Mouse (Mus musculus) ES-E14 (cell line): Measurements from ENCODE around the gene Gltpd2. TPM values are rescaled to one million over a fixed set of nuclear protein-coding genes. Genes with fewer than 3 reads are reported as not detected.

Experiments used
- DNase-seq: peaks from one replicate; pipeline ENCODE4 v3.0.0-alpha.2; 2013; ENCODE audit warnings: low read depth, low spot score
- H3K27ac ChIP-seq: 2 replicates; pipeline ENCODE4 v1.5.1; 2012; ENCODE audit warnings: low read depth, mild to moderate bottlenecking, low read length, moderate library complexity, mixed read lengths; ENCODE audit not compliant: poor library complexity, insufficient read depth, severe bottlenecking
- H3K36me3 ChIP-seq: 2 replicates; pipeline ENCODE4 v1.6.1; 2012; ENCODE audit warnings: mild to moderate bottlenecking, low read length, moderate library complexity, mixed read lengths; ENCODE audit not compliant: control insufficient read depth, poor library complexity, insufficient read depth, severe bottlenecking
- H3K4me1 ChIP-seq, 2 experiments: fragments of 150-350 bp in 1 of 2; sonication (generic) in 1 of 2; 2 replicates each; pipeline ENCODE4 v1.6.1; 2012; ENCODE audit warnings: low read length in 2 of 2, mild to moderate bottlenecking in 1 of 2, mixed read lengths in 1 of 2; ENCODE audit not compliant: control insufficient read depth in 2 of 2, insufficient read depth in 2 of 2, poor library complexity in 1 of 2
- H3K4me3 ChIP-seq, 2 experiments: fragments of 150-350 bp in 1 of 2; sonication (generic) in 1 of 2; 2 replicates each; pipeline ENCODE4 v1.5.1; 2012; ENCODE audit warnings: low read length in 2 of 2, low read depth in 1 of 2, mild to moderate bottlenecking in 1 of 2, mixed read lengths in 1 of 2; ENCODE audit not compliant: insufficient read depth in 1 of 2, poor library complexity in 1 of 2, severe bottlenecking in 1 of 2
- H3K9ac ChIP-seq: 2 replicates; pipeline ENCODE4 v1.6.1; 2012; ENCODE audit warnings: low read depth, mild to moderate bottlenecking, low read length, mixed read lengths; ENCODE audit not compliant: poor library complexity, insufficient read depth, severe bottlenecking
- H3K9me3 ChIP-seq: fragments of 150-350 bp; sonication (generic); 2 replicates; pipeline ENCODE4 v1.6.1; 2012; ENCODE audit warnings: low read depth, mild to moderate bottlenecking, low read length; ENCODE audit not compliant: control insufficient read depth, insufficient read depth
- CHD2 ChIP-seq: IDR thresholded peaks from 2 replicates; pipeline ENCODE4 v1.6.1; 2014; ENCODE audit warnings: mild to moderate bottlenecking, low read depth, low read length, inconsistent platforms
- HCFC1 ChIP-seq: IDR thresholded peaks from 2 replicates; pipeline ENCODE4 v1.6.1; 2012; ENCODE audit warnings: low read length, inconsistent platforms, borderline replicate concordance; ENCODE audit not compliant: insufficient read depth
- MAFK ChIP-seq: IDR thresholded peaks from 2 replicates; pipeline ENCODE4 v1.6.1; 2014; ENCODE audit warnings: mild to moderate bottlenecking, low read depth, low read length, inconsistent platforms; ENCODE audit not compliant: insufficient read depth
- ZC3H11A ChIP-seq: IDR thresholded peaks from 2 replicates; pipeline ENCODE4 v1.6.1; 2012; ENCODE audit warnings: low read depth, mild to moderate bottlenecking, inconsistent platforms, low read length, borderline replicate concordance
- ZNF384 ChIP-seq: IDR thresholded peaks from 2 replicates; pipeline ENCODE4 v1.6.1; 2012; ENCODE audit warnings: low read depth, low read length, inconsistent platforms
- in situ Hi-C, 2 experiments: fragments of 600-800 bp; cut with MboI; formaldehyde crosslinking; loops; one replicate each; pipeline ENCODE4 v1.15.1; 2025; ENCODE audit warnings: low sequenced_read_pairs in 2 of 2, inconsistent platforms in 1 of 2; ENCODE audit not compliant: unreplicated experiment in 2 of 2
- total RNA-seq: library from RNA; depleted of rRNA; stranded (reverse); fragments of 300-350 nt; gene quantifications from 2 replicates; pipeline ENCODE4 v1.2.3, GENCODE M21; 2012; rRNA removed

The Gltpd2 gene
- total RNA-seq, 1 experiment, result 0.54 TPM

GRCm38 (mm10) chr11:70564276-70564873 is 45.4 kb downstream of the Gltpd2 start:
- Histone ChIP-seq H3K27ac (no peak overlapping the region), H3K9ac (no peak overlapping the region; the same call in 1 of the 2 replicates), H3K36me3 (no peaks in the 10 kb centered on the region), H3K9me3 (no peaks in the 10 kb centered on the region), H3K4me1 (peaks cover 0 to under 1% of the 10 kb centered on the region in 2 experiments; a peak in 2 of 4 replicates), H3K4me3 (peak overlapping the region; percentile 79 to 85; a peak in 2 of 4 replicates)
- in situ Hi-C loops, result no loop called here
- DNase-seq, result no peak
- no peak for TF ChIP-seq MAFK
- TF ChIP-seq CHD2, result no peak
- no peak for TF ChIP-seq HCFC1
- TF ChIP-seq ZC3H11A, result no peak
- no peak for TF ChIP-seq ZNF384

DNA sequence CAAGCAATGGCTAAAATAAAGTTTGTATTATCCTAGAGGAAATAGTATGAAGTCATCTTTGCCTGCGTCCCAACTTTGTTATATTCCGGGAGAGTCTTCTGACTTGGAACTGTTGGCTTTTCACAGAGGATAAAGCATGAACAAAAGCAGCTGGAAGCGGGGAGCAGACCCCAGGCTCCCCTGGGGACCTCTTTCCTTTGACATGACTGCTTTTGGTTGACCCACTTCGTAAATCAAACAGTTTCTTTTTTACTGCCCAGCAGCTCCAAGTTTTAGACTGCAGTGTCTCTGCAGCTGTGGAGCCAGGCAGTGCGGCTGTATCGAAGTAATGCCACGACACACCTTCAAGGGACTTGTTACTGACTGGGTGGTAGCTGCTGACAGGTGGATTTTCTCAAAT is 47.6 kb downstream of the Gltpd2 start:
- no peak overlapping the region for H3K9ac ChIP-seq
- TF ChIP-seq HCFC1 (no peak), ZNF384 (no peak), MAFK (no peak), ZC3H11A (no peak)
- H3K36me3 ChIP-seq, result no peaks in the 10 kb centered on the region
- H3K4me3 ChIP-seq, result no peak overlapping the region
- H3K27ac ChIP-seq, result no peak overlapping the region
- H3K4me1 ChIP-seq, result peaks cover 0 to 4% of the 10 kb centered on the region in 2 experiments; a peak in 2 of 4 replicates
- no peaks in the 10 kb centered on the region for H3K9me3 ChIP-seq
- in situ Hi-C loops, result no loop called here
- no peak for DNase-seq

Other genes with a start within 250 kb of the Gltpd2 start
- 0.16 and 0.27 TPM in 2 replicates for gene Alox12e, start 196.6 kb upstream of the Gltpd2 start, total RNA-seq
- gene Alox15, start 167.2 kb upstream of the Gltpd2 start, total RNA-seq, result 0.53 and 1.7 TPM in 2 replicates
- gene Pelp1, start 109.2 kb upstream of the Gltpd2 start, total RNA-seq, result 76.5 and 77.5 TPM in 2 replicates
- 30.6 and 43.1 TPM in 2 replicates for gene Arrb2, start 86.6 kb upstream of the Gltpd2 start, total RNA-seq
- gene Med11, start 67.3 kb upstream of the Gltpd2 start, total RNA-seq, result 29.1 and 31.2 TPM in 2 replicates
- gene Zmynd15, start 59.8 kb upstream of the Gltpd2 start, total RNA-seq, result 0.54 and 1.5 TPM in 2 replicates
- gene Cxcl16, start 59.2 kb upstream of the Gltpd2 start, total RNA-seq, result 2.9 and 6.6 TPM in 2 replicates
- gene Tm4sf5, start 14.0 kb upstream of the Gltpd2 start, total RNA-seq, result 3.8 and 4.6 TPM in 2 replicates
- not detected in 2 replicates for gene Vmo1, start 4.6 kb upstream of the Gltpd2 start, total RNA-seq
- 506 and 612 TPM in 2 replicates for gene Psmb6, start 6.2 kb downstream of the Gltpd2 start, total RNA-seq
- gene Gm40193, start 13.7 kb downstream of the Gltpd2 start, total RNA-seq, result not detected in 2 replicates
- 4.4 and 6.3 TPM in 2 replicates for gene Pld2, start 20.9 kb downstream of the Gltpd2 start, total RNA-seq
- gene Mink1, start 43.7 kb downstream of the Gltpd2 start, total RNA-seq, result 23.0 and 27.5 TPM in 2 replicates
- 0.45 and 0.53 TPM in 2 replicates for gene 4930544D05Rik, start 96.7 kb downstream of the Gltpd2 start, total RNA-seq
- 1.2 TPM in 1 of 2 replicates, not detected in the other for gene Chrne, start 100.0 kb downstream of the Gltpd2 start, total RNA-seq
- gene Gp1ba, start 119.9 kb downstream of the Gltpd2 start, total RNA-seq, result 0.45 and 0.85 TPM in 2 replicates
- gene Rnf167, start 128.0 kb downstream of the Gltpd2 start, total RNA-seq, result 113 and 157 TPM in 2 replicates
- gene Slc25a11, start 128.3 kb downstream of the Gltpd2 start, total RNA-seq, result 84.5 and 97.4 TPM in 2 replicates
- gene Pfn1, start 135.4 kb downstream of the Gltpd2 start, total RNA-seq, result 474 and 732 TPM in 2 replicates
- gene Eno3, start 138.0 kb downstream of the Gltpd2 start, total RNA-seq, result 21.1 and 31.7 TPM in 2 replicates
- 68.0 and 74.5 TPM in 2 replicates for gene Spag7, start 150.2 kb downstream of the Gltpd2 start, total RNA-seq
- gene Camta2, start 168.9 kb downstream of the Gltpd2 start, total RNA-seq, result 3.9 and 5.6 TPM in 2 replicates
- 0.48 and 1.2 TPM in 2 replicates for gene Inca1, start 181.0 kb downstream of the Gltpd2 start, total RNA-seq
- 25.3 and 29.2 TPM in 2 replicates for gene Kif1c, start 181.4 kb downstream of the Gltpd2 start, total RNA-seq
- gene Zfp3, start 245.0 kb downstream of the Gltpd2 start, total RNA-seq, result 1.4 and 2.1 TPM in 2 replicates